Mouse (Mus musculus): ENCODE data around the gene Olfr351.

Olfr351 gene

DNA sequence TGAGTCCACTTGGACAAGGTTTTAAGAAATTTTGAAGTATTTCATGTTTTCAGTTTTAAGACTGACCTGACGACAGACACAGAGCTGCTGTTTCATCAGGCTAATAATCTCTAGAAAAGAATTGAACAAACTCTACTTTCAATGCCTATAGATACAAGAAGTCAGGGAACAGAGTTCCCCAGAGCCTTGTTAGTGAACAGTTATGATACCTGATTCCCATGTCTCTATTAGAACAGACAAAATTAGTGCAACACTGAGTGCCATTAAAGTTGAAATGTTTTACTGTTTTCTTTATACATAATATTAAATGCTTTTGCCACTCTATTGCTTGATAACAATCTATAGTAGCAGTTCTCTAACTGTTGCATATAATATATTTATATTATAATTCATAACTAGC is at the start of gene Olfr351:
Olfr351 (minus strand) TSS at position 101 of the 400 bp plus-strand sequence.
- no peak for DNase-seq (ENCODE audit: low read depth, low spot score)

DNA sequence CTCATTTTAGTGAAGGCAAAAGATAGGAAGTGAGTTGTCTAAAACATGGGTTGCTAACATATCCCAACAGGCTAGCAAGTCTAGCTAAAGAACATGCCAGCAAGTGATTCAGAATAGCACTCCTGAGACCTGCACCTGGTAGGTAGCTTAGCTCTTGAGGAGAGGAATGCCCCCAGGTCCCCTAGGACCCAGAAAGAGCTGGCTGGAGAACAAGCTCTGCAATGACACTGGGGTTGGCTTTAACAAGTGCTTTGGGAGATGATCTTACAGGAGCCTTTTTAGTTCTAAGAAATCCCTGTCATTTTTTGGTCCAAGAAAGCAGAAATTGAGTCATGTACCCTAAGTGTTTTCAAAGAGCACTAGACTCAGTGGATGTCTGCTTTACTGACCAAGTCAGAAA is 42.9 kb upstream of the Olfr351 start, which contains the start of gene Olfr354:
Olfr354 (plus strand) TSS at position 301 of the 400 bp plus-strand sequence.
- no peak for DNase-seq (ENCODE audit: low read depth, low spot score)

GRCm38 (mm10) chr2:36897114-36897513 is 34.7 kb upstream of the Olfr351 start:
- no peak for DNase-seq (ENCODE audit: low read depth, low spot score)

DNA sequence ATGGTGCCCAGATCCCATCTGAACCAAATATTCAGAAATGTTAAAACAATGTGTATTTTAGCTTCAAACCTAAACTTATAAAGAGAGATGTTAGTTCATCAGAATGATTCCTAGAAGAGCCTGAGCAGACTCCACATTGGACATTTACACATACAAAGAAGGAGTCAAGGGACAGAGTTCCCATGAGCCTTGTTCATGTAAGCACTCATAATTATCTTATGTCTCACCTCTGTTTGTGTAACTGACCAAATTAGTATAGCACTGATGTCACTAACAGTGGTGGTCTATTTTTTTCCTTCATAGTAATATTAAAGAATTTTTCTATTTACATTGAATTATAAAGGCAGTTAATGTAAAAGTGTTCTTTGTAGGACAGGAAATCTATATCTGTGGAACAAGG is 30.4 kb upstream of the Olfr351 start, which contains the start of gene Olfr353:
Olfr353 (minus strand) TSS at position 101 of the 400 bp plus-strand sequence.
- DNase-seq (ENCODE audit: low read depth, low spot score), result no peak

DNA sequence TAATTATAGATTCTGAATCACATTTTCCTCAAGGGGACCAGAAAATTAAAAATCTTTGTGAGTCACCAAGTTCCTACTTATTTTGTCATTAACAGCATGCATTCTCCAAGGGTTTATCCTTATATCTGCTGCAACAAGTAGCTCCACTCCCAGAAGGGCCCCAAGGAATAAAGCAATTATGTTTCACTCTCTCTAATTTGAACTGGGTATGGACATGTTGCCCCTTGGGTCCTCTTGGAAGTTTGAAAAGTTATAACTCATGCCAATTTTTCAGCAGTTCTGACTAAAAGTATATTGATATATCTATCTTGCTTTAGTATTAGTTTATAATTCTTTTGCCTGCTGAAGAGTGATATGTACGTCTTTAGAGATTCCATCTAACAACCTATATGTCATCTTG is 5.7 kb upstream of the Olfr351 start, which contains the start of gene Olfr352:
Olfr352 (plus strand) TSS at position 301 of the 400 bp plus-strand sequence.
- DNase-seq (ENCODE audit: low read depth, low spot score), result no peak

DNA sequence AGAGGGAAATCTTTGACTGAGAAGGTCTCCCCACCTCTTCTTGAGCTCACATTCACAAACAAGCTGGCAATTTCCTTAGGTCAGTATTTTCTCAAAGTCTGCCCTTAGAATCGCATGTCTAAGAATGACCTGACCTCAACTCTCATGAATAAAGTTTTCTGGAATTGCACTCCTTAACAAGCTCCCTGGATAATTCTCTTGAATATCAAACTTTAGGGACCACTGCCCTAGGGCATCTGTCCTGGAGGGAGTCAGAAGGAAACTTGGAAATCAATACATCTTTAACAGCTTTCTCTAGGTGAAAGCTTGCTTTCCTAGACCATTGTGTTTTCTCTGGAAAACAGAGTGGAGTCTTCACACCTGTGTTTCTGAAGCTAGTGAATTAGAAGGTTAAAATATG is 16.4 kb downstream of the Olfr351 start, which contains the start of gene Olfr350:
Olfr350 (plus strand) TSS at position 301 of the 400 bp plus-strand sequence.
- DNase-seq (ENCODE audit: low read depth, low spot score), result no peak

- DNase-seq (ENCODE audit: low read depth, low spot score), result no peak
Measured at GRCm38 (mm10) chr2:36816932-36817331, 45.5 kb downstream of the Olfr351 start, which contains the start of gene Olfr3. TSS of gene Olfr3 (minus strand) at chr2:36817032.
